Mouse (Mus musculus) kidney, postnatal 36 days (tissue): Measurements from ENCODE around the gene Cox11.

Experiments
- DNase-seq, 2 experiments: peaks; one replicate each; pipeline ENCODE4 v3.0.0; 2021 to 2022; ENCODE audit warnings: mixed read lengths in 2 of 2

Cox11 gene

GRCm38 (mm10) chr11:90637440-90638311, at the start of gene Cox11, which contains the start of gene Stxbp4:
Gene Cox11 (plus strand): TSS chr11:90638173.
Gene Stxbp4 (minus strand): TSS chr11:90638084.
- peak; percentile 94 to 97 for DNase-seq

GRCm38 (mm10) chr11:90590996-90591395, 47.0 kb upstream of the Cox11 start:
- no peak for DNase-seq

- no peak for DNase-seq
These were observed 42.1 kb upstream of the Cox11 start for GRCm38 (mm10) chr11:90595826-90596225.

GRCm38 (mm10) chr11:90603066-90603465, 34.9 kb upstream of the Cox11 start:
- DNase-seq = no peak

GRCm38 (mm10) chr11:90612118-90612517, 25.9 kb upstream of the Cox11 start:
- no peak for DNase-seq

- no peak for DNase-seq
These were observed 23.2 kb upstream of the Cox11 start for GRCm38 (mm10) chr11:90614743-90615142.

GRCm38 (mm10) chr11:90616431-90616830, 21.5 kb upstream of the Cox11 start:
- DNase-seq = no peak

GRCm38 (mm10) chr11:90622044-90622443, 15.9 kb upstream of the Cox11 start:
- no peak for DNase-seq

GRCm38 (mm10) chr11:90622500-90622899, 15.5 kb upstream of the Cox11 start:
- DNase-seq = no peak

- peak; percentile 35 to 70 for DNase-seq
These were observed 14.5 kb upstream of the Cox11 start for GRCm38 (mm10) chr11:90623477-90623876.

GRCm38 (mm10) chr11:90625174-90625573, 12.8 kb upstream of the Cox11 start:
- no peak for DNase-seq

GRCm38 (mm10) chr11:90627751-90628150, 10.2 kb upstream of the Cox11 start:
- peak; percentile 25 to 41 for DNase-seq

GRCm38 (mm10) chr11:90632480-90632879, 5.5 kb upstream of the Cox11 start:
- peak; percentile 21 to 66 for DNase-seq

- DNase-seq = peak; percentile 25 to 28
These were observed 3.3 kb upstream of the Cox11 start for GRCm38 (mm10) chr11:90634661-90635060.

- peak; percentile 47 to 74 for DNase-seq
These were observed 398 bp downstream of the Cox11 start for GRCm38 (mm10) chr11:90638312-90638830.

GRCm38 (mm10) chr11:90649777-90650176, 11.8 kb downstream of the Cox11 start:
- DNase-seq = peak in 1 of 2 experiments; percentile 25

GRCm38 (mm10) chr11:90650231-90650885, 12.4 kb downstream of the Cox11 start:
- DNase-seq = no peak

- DNase-seq = no peak
These were observed 14.6 kb downstream of the Cox11 start for GRCm38 (mm10) chr11:90652603-90653002.

- no peak for DNase-seq
These were observed 19.6 kb downstream of the Cox11 start for GRCm38 (mm10) chr11:90657527-90657926.

GRCm38 (mm10) chr11:90660662-90661061, 22.7 kb downstream of the Cox11 start:
- DNase-seq = no peak

GRCm38 (mm10) chr11:90663052-90663451, 25.1 kb downstream of the Cox11 start:
- DNase-seq = no peak

- no peak for DNase-seq
These were observed 25.8 kb downstream of the Cox11 start for GRCm38 (mm10) chr11:90663618-90664297.
